Mouse (Mus musculus) frontal cortex, postnatal 25 days (tissue): ENCODE data around the gene Desi2.
"Not testable (repeated sequence)": the region's sequence is repeated elsewhere in the genome, so short reads cannot be mapped to it uniquely, and the experiment has no call there.

Experiments used
- DNase-seq, 2 experiments: peaks; one replicate each; pipeline ENCODE4 v3.0.0; 2022; ENCODE audit warnings: low spot score in 2 of 2

The Desi2 gene

GRCm38 (mm10) chr1:178258821-178259220, 71.6 kb downstream of the Desi2 start:
- no peak for DNase-seq

DNA sequence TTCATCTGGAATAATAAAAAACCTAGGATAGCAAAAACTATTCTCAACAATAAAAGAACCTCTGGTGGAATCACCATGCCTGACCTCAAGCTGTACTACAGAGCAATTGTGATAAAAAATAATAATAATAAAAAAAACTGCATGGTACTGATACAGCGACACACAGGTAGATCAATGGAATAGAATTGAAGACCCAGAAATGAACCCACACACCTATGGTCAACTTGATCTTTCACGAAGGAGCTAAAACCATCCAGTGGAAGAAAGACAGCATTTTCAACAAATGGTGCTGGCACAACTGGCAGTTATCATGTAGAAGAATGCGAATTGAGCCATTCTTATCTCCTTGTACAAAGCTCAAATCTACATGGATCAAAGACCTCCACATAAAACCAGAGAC, 78.2 kb downstream of the Desi2 start:
- DNase-seq, result not testable (repeated sequence)

DNA sequence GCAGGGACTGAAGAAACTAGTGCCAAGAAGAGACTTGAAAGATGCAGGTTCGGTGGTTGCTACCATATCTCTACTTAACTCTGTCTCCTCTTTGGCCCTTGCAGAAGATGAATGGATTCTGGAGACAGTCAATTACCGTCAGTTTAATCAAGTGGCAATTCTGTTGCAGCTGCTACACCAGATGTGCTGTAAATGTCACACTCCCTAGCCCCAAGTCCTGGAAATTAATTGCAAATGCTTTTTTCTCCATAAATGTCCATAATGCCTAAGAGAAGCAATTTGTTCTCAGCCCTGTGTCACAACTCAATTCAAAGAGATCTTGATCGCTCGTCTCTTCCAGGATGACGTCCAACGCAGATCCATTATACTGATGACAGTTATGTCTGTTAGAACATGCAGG, 83.4 kb downstream of the Desi2 start:
- DNase-seq, result no peak

DNA sequence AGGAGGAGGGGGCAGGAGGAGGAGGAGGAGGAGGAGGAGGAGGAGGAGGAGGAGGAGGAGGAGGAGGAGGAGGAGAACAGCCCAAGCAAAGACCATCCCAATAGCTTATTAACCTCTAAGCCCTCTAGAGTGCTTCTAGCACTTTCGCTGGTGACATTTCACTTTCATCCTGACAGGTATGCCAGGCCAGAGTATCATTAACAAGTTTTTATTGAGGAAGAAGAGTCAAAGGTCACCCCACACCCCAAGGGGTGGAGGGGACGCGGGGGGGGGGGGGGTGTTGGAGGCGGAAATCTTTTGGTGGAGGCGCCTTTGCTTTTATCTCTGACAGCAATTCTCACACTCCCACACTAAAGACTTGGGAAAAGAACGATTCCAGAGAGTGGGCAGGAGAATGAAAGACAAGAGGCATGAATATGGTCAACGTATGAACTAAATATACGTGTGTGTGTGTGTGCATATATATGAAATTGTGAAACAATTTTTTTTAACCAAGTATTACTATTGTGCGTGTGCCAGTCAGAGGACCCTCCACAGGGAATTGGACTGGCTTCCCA, 88.0 kb downstream of the Desi2 start:
- DNase-seq, result no peak

DNA sequence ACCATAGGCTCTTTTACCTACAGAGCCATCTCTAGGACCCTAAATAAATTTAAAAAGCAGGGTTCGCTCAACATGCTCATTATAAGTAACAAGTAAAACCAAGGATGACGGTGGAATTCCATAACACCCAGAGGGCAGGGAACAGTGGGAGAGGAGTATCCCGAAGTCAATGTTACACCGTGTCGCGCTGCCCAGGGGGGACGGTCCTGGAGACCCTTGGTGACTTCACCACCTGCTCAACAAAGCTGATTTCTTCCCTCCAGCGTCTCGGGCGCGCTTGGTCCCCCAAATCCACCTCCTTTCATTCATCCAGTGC, 88.5 kb downstream of the Desi2 start:
- DNase-seq, result no peak

GRCm38 (mm10) chr1:178276054-178276911, 89.1 kb downstream of the Desi2 start:
- peak; percentile 54 to 59 for DNase-seq

- DNase-seq, result not testable (repeated sequence)
Measured at GRCm38 (mm10) chr1:178283314-178283713, 96.1 kb downstream of the Desi2 start.

DNA sequence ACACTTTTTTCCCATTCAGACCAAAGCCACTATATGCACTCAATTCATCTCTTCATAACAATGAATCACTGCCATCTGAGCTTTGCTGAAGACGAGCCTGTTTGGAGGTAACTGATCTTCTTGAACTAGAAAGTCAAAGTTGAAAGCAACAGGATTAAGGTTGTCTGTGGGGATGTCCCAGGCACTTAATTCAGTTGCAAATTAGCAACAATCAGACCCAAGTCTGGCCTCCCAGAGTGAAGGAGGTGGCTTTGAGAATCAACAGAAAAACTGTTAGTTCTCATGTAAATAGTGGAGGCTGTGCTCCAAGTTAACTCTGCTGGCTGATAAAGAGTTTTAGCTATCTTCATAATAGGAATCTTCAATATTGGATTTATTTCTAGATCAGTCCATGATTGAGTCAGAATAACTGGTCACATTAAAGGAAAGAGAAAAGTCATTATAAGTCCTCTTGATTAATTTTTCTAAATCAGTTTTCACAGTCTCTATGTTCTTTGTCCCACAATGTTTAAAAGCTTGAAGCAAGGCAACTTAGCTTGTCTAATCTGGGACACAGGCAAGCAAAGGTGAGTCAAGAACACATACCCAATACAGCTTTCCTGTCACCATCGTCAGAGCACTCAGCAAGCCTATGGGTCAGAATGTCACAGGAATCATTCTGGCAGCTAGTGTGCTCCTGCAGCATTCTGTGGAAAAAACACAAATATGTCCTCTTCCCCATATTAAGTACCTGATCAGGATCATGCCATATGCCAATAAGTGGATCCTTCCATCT, 96.9 kb downstream of the Desi2 start:
- DNase-seq, result no peak

DNA sequence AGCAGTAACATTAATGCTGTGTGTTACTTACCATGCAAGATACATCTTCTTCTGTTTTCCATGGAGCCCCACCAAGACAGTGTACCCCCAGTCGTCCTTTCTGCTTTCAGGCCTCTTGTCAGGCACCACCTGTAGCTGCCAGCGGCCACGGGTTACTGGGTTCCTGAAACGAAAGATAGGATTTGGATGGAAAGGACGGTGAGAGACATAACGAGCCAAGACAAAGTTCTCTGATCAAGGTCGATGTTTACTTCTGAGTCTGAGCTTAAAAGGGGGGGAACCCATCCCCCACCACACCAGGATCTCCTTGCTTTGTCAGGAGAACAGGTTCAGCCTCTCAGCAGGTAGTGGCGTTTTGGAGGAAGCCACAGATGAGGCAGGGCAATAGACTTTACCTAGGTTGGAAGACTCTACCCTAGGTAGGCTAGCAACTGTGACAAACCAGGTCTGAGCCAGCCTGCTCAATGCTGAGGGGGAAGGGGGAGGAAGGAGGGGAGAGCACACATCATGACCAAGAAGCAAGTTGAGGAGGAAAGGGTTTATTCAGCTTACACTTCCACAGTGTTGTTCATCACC, 100.5 kb downstream of the Desi2 start:
- no peak for DNase-seq

DNA sequence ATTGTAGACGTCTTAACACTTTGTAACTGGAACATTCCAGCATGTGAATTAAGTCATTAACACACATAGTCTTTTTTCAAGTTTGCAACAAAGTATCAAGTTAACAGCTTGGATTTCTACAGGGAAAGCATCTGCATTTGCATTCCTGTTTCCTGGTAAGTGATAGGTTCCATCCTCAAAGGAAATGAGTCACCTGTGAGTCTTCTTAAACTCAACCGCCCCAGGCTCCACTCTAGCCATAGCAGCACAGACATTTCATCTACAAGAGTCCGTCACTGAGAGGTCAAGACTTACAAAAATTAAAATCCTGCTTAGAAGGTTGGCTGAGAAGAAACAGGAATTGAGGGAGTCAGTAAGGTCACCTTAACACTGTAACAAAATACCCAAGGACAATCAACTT, 104.5 kb downstream of the Desi2 start:
- DNase-seq, result no peak

- DNase-seq, result no peak
Measured at GRCm38 (mm10) chr1:178294051-178294450, 106.8 kb downstream of the Desi2 start.

DNA sequence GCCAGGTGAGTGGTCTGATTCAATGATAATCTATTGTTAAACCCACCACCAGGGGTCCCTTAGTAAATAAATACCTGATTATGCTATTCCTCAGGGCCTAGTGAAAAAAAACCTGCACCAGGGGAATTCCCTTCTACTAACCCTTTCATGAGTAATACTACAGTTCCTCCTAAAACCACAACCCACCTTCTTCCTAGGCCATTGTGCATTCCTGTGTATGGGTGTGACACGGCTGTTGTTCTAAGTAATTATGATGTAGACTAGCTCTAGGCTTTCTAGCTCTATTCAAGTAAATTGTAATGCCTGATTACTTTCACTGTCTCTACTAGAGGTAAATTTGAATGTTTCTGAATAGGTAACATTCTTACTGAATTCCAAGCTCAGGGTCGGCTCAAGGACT, 114.0 kb downstream of the Desi2 start:
- DNase-seq, result not testable (repeated sequence)

DNA sequence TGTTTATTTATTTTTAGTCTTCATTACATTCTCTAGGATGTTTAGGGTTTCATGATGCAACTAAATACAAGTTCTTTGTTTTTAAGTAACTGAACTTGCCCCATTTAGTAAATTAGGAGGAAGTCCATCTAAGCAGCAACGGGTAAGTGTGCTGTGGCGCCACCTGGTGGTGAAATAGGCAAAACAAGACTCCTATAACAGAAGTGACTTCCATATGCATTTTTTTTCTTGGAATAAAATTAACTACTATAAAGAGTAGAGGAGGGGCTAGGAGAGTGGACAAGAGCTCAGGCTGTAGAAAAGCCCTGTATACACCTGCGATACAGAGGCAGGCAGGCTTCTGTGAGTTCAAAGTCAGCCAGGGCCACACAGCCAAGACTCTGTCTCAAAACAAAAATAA, 116.2 kb downstream of the Desi2 start:
- DNase-seq, result peak; percentile 62 to 76
